Mouse (Mus musculus): ENCODE data around the gene Vcp. TPM values are rescaled to one million over a fixed set of nuclear protein-coding genes. Genes with fewer than 3 reads are reported as not detected.
"Not testable (repeated sequence)": the region's sequence is repeated elsewhere in the genome, so short reads cannot be mapped to it uniquely, and the experiment has no call there.

Gene Vcp
- polyA plus RNA-seq, 1 experiment from 2014 or later: 560 TPM

DNA sequence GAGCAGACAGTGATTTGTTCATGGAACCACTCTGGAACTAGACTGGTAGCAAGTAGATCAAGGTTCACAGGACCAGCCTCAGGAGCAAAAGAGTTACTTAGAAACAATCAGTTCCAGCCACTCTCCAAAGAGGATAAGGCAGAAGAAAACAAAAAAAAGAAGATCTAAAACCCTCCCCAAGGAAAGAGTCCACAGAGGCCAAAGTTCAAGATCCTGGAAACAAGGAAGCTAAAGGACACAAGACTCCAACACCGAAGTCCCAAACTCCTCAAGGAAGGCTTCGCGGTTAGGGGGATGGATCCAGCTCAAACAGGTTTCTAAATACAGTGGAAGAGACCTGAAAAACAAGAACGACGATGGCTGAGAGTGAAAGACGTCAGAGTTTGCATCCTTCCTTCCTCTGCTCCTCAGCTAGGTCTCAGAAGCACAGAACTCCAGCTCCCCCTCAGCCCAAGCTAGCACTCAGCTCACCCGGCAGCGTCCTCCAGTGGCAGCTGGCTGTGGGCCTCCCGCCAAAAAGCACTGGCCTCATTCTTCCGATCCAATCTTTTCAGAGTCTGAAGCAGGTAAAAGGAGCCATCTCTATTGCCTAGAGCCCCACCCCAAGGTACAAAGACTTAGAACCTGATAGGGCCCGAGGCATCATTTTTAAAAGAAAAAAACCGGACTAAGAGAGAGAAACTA lies 2.6 kb upstream of the Vcp start:
- H3K4me2 ChIP-seq (replicated peaks): no peak overlapping the region
- no peak overlapping the region for H3K27ac ChIP-seq
- no peak overlapping the region for H3K4me3 ChIP-seq (replicated peaks)
- no peak for ATAC-seq
- no peaks in the 10 kb centered on the region for H3K27me3 ChIP-seq
- WGBS: 84% methylated on average over 12 of the region's 12 CpGs
- H3K9ac ChIP-seq (replicated peaks): no peak overlapping the region
- no peaks in the 10 kb centered on the region for H3K9me3 ChIP-seq
- 0 out of 2 replicates have a peak, but pooled peaks cover 7% of the 10 kb centered on the region for H3K36me3 ChIP-seq
- peaks cover 17% of the 10 kb centered on the region for H3K4me1 ChIP-seq (replicated peaks)

DNA sequence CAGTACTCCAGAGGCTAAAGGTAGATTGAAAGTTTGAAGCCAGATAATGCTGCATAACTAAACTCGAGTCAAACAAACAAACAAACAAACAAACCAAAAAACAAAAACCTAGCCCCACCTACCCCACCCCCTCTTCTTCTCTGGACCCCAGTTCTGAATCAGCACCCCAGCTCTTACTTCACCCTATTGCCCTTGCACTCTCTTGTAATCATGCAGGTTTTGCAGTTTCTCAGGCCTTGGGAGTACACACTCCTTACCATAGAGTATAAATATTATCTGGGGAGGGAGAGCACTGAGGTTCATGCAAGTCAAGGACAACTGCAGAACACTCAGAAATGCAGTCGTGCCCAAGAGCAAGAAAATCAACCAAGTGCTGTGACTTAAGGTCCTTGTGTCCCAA lies 965 bp upstream of the Vcp start:
- no peak overlapping the region for H3K9ac ChIP-seq (replicated peaks)
- H3K27ac ChIP-seq: peak overlapping the region; percentile 89
- H3K4me3 ChIP-seq (replicated peaks): no peak overlapping the region
- H3K4me2 ChIP-seq (replicated peaks): no peak overlapping the region
- H3K9me3 ChIP-seq: no peaks in the 10 kb centered on the region
- H3K36me3 ChIP-seq: 0 out of 2 replicates have a peak, but pooled peaks cover 7% of the 10 kb centered on the region
- H3K27me3 ChIP-seq: no peaks in the 10 kb centered on the region
- H3K4me1 ChIP-seq (replicated peaks): peaks cover 28% of the 10 kb centered on the region
- WGBS: 95% methylated on average over 2 of the region's 2 CpGs
- no peak for ATAC-seq

DNA sequence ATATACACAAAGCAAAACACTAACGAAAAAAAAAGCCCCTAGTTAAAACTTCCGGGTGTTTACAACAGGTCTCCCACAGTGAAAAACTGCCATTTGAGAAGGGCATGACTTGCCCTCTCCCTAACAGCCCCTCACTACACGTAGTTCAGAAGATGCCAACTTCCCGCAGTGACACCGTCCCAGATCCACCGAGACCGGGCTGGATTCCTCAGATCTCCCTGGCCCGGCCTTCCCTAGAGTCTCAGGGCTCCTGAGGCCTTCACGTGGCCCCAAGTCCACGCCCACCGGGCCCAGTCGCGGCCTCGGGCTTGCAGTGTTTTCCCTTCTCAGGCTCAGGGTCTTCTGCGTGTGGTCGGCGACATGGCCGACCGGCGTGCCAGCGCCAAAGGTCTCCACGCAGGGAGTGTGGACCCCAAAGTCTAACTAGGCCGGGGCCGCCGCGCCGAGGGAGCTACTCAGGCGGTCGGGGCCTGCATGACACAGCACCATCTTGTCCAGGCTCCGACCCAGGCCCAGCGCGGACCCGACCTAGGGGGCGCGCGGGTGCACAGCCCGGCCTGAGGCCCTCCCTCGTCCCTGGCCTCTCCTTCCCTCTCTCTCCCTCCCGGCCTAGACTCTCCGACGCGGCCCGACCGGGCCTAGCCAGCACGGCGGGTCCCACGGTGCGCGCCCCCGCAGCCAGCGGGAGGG lies 711 bp downstream of the Vcp start:
- ATAC-seq: peak; percentile 87
- under 1% methylated on average over 51 of the region's 51 CpGs for WGBS
- Histone ChIP-seq H3K4me1 (replicated peaks) (peaks cover 28% of the 10 kb centered on the region), H3K4me3 (replicated peaks) (peak overlapping the region; percentile 92), H3K4me2 (replicated peaks) (peak overlapping the region; percentile 91), H3K27me3 (no peaks in the 10 kb centered on the region), H3K9me3 (no peaks in the 10 kb centered on the region), H3K36me3 (peaks cover 11% of the 10 kb centered on the region), H3K27ac (peak overlapping the region; percentile 99), H3K9ac (replicated peaks) (peak overlapping the region; percentile 98)

- Histone ChIP-seq H3K9me3 (no peaks in the 10 kb centered on the region), H3K27ac (no peak overlapping the region), H3K4me1 (replicated peaks) (peaks cover 28% of the 10 kb centered on the region), H3K36me3 (peaks cover 26% of the 10 kb centered on the region), H3K4me2 (replicated peaks) (peak overlapping the region; percentile 91), H3K27me3 (no peaks in the 10 kb centered on the region), H3K9ac (replicated peaks) (peak overlapping the region; percentile 98), H3K4me3 (replicated peaks) (peak overlapping the region; percentile 92)
- ATAC-seq: no peak
- WGBS: 62% methylated on average over 2 of the region's 2 CpGs
These were observed 2.3 kb downstream of the Vcp start for GRCm38 (mm10) chr4:42998022-42998421.

DNA sequence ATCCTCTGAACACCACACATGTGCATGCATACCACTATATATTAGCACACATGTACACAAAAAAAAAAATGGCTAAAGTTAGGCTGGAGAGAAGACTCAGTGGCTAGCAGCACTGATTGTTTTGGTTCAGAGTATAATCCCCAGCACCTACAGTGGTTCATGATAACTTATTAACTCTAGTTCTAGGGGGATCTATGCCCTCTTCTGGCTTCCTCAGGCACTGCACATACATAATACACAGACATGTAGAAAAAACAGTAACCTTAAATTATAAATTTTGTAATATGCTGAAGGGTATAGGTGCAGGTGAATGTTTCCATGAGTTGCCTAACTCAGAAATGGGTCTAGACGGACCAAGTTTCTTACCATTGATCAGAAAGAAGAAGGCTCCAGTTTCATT lies 12.0 kb downstream of the Vcp start:
- Histone ChIP-seq H3K4me1 (replicated peaks) (no peaks in the 10 kb centered on the region), H3K36me3 (peaks cover 98% of the 10 kb centered on the region), H3K9me3 (no peaks in the 10 kb centered on the region), H3K4me2 (replicated peaks) (no peak overlapping the region), H3K9ac (replicated peaks) (no peak overlapping the region), H3K27me3 (no peaks in the 10 kb centered on the region), H3K27ac (no peak overlapping the region), H3K4me3 (replicated peaks) (no peak overlapping the region)
- no peak for ATAC-seq
- 91% methylated on average over 1 of the region's 1 CpGs for WGBS

DNA sequence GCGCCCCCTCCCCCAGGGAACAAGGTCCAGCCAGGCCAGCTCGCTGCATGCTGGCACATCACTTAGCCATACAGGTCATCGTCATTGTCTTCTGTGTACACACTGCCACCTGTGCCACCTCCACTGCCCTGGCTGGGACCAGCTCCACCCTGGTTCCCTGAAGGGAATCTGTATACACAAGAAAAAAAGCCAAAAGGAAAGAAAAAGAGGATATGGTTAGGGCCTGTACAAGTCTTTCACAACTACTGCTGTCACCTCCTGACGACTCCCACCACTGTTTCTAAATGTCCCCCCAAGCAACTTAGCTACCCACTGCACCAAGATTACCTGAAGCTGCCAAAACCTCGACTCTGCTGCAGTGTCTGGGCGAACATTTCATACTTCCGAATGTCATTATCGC lies 19.8 kb downstream of the Vcp start:
- not testable (repeated sequence) for H3K9me3 ChIP-seq; H3K4me2 ChIP-seq (replicated peaks); H3K4me1 ChIP-seq (replicated peaks); ATAC-seq; H3K9ac ChIP-seq (replicated peaks); H3K27me3 ChIP-seq; H3K27ac ChIP-seq; H3K4me3 ChIP-seq (replicated peaks)
- H3K36me3 ChIP-seq: peaks cover 76% of the 10 kb centered on the region
- 92% methylated on average over 8 of the region's 8 CpGs for WGBS

GRCm38 (mm10) chr4:42978062-42978461 lies 22.2 kb downstream of the Vcp start:
- Histone ChIP-seq H3K27me3 (no peaks in the 10 kb centered on the region), H3K4me2 (replicated peaks) (no peak overlapping the region), H3K9ac (replicated peaks) (no peak overlapping the region), H3K27ac (no peak overlapping the region), H3K4me1 (replicated peaks) (no peaks in the 10 kb centered on the region), H3K36me3 (peaks cover 60% of the 10 kb centered on the region), H3K4me3 (replicated peaks) (no peak overlapping the region), H3K9me3 (no peaks in the 10 kb centered on the region)
- ATAC-seq: no peak
- 92% methylated on average over 4 of the region's 4 CpGs for WGBS

- no peaks in the 10 kb centered on the region for H3K27me3 ChIP-seq
- H3K4me2 ChIP-seq (replicated peaks): no peak overlapping the region
- 84% methylated on average over 5 of the region's 5 CpGs for WGBS
These were observed 26.4 kb downstream of the Vcp start for GRCm38 (mm10) chr4:42973868-42974267.

DNA sequence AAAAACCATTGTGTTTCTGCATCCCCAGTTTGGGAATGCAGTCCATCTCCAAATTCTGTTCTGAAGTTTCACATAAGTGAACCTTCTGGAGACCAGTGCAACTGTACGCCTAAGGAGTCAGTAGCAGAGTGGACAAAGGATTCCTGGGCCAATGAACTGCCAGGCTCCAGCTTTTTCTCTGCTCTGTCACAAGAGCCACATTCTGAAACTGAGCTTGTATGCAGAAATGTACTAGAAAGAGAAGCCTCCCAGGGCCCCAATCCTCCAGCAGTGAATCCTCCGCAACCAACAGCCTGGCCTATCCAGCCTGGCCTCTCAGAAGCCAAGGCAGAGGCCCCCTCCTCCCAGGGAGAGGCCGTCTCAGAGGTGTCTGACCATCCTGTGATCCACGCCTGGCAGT lies 27.4 kb downstream of the Vcp start:
- Histone ChIP-seq H3K4me2 (replicated peaks) (no peak overlapping the region), H3K9ac (replicated peaks) (no peak overlapping the region), H3K36me3 (peaks cover 17% of the 10 kb centered on the region), H3K4me1 (replicated peaks) (no peaks in the 10 kb centered on the region), H3K27ac (no peak overlapping the region), H3K4me3 (replicated peaks) (no peak overlapping the region), H3K9me3 (no peaks in the 10 kb centered on the region), H3K27me3 (no peaks in the 10 kb centered on the region)
- no peak for ATAC-seq
- 80% methylated on average over 4 of the region's 4 CpGs for WGBS

More at GRCm38 (mm10) chr4:42973868-42974267, 26.4 kb downstream of the Vcp start:
- no peak overlapping the region for H3K9ac ChIP-seq (replicated peaks)
- no peaks in the 10 kb centered on the region for H3K9me3 ChIP-seq
- H3K36me3 ChIP-seq: peaks cover 26% of the 10 kb centered on the region
- no peak overlapping the region for H3K27ac ChIP-seq
- H3K4me3 ChIP-seq (replicated peaks): no peak overlapping the region
- H3K4me1 ChIP-seq (replicated peaks): no peaks in the 10 kb centered on the region
- no peak for ATAC-seq

GRCm38 (mm10) chr4:42969304-42969703 lies 31.0 kb downstream of the Vcp start, which contains the start of gene 1700022I11Rik:
1700022I11Rik (plus strand) TSS chr4:42969604.
- Histone ChIP-seq H3K27me3 (no peaks in the 10 kb centered on the region), H3K27ac (no peak within 1 kb of the TSS), H3K4me3 (replicated peaks) (no peak within 1 kb of the TSS), H3K36me3 (no peaks in the 10 kb centered on the region), H3K9me3 (no peaks in the 10 kb centered on the region), H3K4me2 (replicated peaks) (no peak within 1 kb of the TSS), H3K4me1 (replicated peaks) (peaks cover 7% of the 10 kb centered on the region; the same call in 1 of the 2 replicates), H3K9ac (replicated peaks) (no peak within 1 kb of the TSS)
- ATAC-seq: no peak
- 93% methylated on average over 4 of the region's 4 CpGs for WGBS

DNA sequence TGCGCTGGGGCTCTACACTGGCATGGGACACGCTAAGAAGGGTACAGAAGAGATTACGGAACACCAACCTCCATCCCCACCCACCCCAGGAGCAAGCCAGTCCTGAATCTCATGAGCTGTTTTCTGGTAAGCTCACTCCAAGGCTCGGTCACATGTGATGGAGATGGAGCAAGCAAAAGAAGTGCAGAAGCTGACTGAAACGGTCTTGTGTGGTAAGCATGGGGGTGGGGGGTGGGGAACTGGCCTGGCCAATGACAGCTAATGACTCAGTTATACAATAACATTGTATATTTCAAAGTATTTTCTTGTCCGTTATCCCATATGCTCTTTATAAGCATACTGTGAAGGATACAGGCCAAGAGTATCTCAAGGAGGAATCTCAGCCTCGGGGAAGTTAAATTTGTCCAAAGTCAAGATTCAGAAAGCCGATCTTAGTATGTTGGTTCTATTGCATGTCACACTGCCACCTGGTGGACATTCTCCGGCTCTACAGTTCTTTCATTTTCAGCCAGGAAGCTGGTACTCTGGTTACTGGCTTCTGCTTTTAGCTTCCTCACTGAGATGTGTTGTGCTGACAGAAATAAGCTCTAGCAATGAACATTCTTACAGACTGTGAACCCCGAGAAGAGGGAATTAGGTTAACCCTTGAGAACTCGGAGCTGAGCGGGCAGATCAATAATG lies 35.1 kb downstream of the Vcp start:
- no peaks in the 10 kb centered on the region for H3K9me3 ChIP-seq
- peak overlapping the region; percentile 35 for H3K4me2 ChIP-seq (replicated peaks)
- H3K27me3 ChIP-seq: no peaks in the 10 kb centered on the region
- no peak overlapping the region for H3K9ac ChIP-seq (replicated peaks)
- WGBS: 11% methylated on average over 12 of the region's 12 CpGs
- H3K27ac ChIP-seq: no peak overlapping the region
- H3K4me1 ChIP-seq (replicated peaks): peaks cover 7% of the 10 kb centered on the region; the same call in 1 of the 2 replicates
- H3K4me3 ChIP-seq (replicated peaks): no peak overlapping the region
- ATAC-seq: peak; percentile 46
- no peaks in the 10 kb centered on the region for H3K36me3 ChIP-seq

- no peak for ATAC-seq
- Histone ChIP-seq H3K4me2 (replicated peaks) (no peak overlapping the region), H3K4me3 (replicated peaks) (no peak overlapping the region), H3K4me1 (replicated peaks) (peaks cover 7% of the 10 kb centered on the region; the same call in 1 of the 2 replicates), H3K36me3 (peaks cover 11% of the 10 kb centered on the region), H3K9me3 (no peaks in the 10 kb centered on the region), H3K27me3 (no peaks in the 10 kb centered on the region), H3K27ac (no peak overlapping the region), H3K9ac (replicated peaks) (no peak overlapping the region)
- WGBS: 96% methylated on average over 2 of the region's 2 CpGs
These were observed 36.8 kb downstream of the Vcp start for GRCm38 (mm10) chr4:42963480-42963879.
